Mouse (Mus musculus) small intestine, adult 2 months (tissue): ENCODE results near the gene Cab39. TPM values are rescaled to one million over a fixed set of nuclear protein-coding genes. Genes with fewer than 3 reads are reported as not detected.
"Not testable (repeated sequence)": the region's sequence is repeated elsewhere in the genome, so short reads cannot be mapped to it uniquely, and the experiment has no call there.

Experiments used
- H3K27ac ChIP-seq: fragments of 200-500 bp; 2 replicates; pipeline ENCODE4 v1.5.1; 2012; ENCODE audit warnings: low read depth, low read length, control low read depth, inconsistent platforms; ENCODE audit not compliant: insufficient read depth
- H3K27me3 ChIP-seq: fragments of 200-500 bp; 2 replicates; pipeline ENCODE4 v1.6.1; 2012; ENCODE audit warnings: mild to moderate bottlenecking, moderate library complexity, low read length, inconsistent platforms; ENCODE audit not compliant: control insufficient read depth, insufficient read depth
- H3K36me3 ChIP-seq: fragments of 200-500 bp; 2 replicates; pipeline ENCODE4 v1.6.1; 2012; ENCODE audit warnings: mild to moderate bottlenecking, low read length, control low read depth, inconsistent platforms; ENCODE audit not compliant: control insufficient read depth, insufficient read depth
- H3K4me1 ChIP-seq: fragments of 200-500 bp; 2 replicates; pipeline ENCODE4 v1.6.1; 2012; ENCODE audit warnings: low read length, inconsistent platforms, mixed read lengths; ENCODE audit not compliant: control insufficient read depth, insufficient read depth, insufficient read length
- H3K4me3 ChIP-seq: fragments of 200-500 bp; 2 replicates; pipeline ENCODE4 v1.5.1; 2012; ENCODE audit warnings: low read depth, mild to moderate bottlenecking, control low read depth, inconsistent platforms, low read length, moderate library complexity
- CTCF ChIP-seq: fragments of 200-500 bp; IDR thresholded peaks from 2 replicates; pipeline ENCODE4 v1.5.1; 2012; ENCODE audit warnings: low read depth, mild to moderate bottlenecking, control low read depth, inconsistent platforms, low read length, moderate library complexity, mixed read lengths; ENCODE audit not compliant: insufficient replicate concordance, insufficient read length; ENCODE audit errors: extremely low read depth
- POLR2A ChIP-seq: fragments of 200-500 bp; IDR thresholded peaks from 2 replicates; pipeline ENCODE4 v1.6.1; 2012; ENCODE audit warnings: low read depth, mild to moderate bottlenecking, control low read depth, inconsistent platforms, low read length, moderate library complexity
- WGBS: fragments of 180-500 bp; shearing (Covaris S2); methylation state at CpG from one replicate; pipeline ENCODE4 v1.1.7; 2018; 5-methylcytosine and 5-hydroxymethylcytosine counted together
- polyA plus RNA-seq: library from polyadenylated mRNA; depleted of rRNA; stranded (reverse); fragments of >200 nt; gene quantifications from 2 replicates; pipeline ENCODE4 v1.2.3, GENCODE M21; 2012

The Cab39 gene
- polyA plus RNA-seq, 1 experiment, result 67.0 TPM

DNA sequence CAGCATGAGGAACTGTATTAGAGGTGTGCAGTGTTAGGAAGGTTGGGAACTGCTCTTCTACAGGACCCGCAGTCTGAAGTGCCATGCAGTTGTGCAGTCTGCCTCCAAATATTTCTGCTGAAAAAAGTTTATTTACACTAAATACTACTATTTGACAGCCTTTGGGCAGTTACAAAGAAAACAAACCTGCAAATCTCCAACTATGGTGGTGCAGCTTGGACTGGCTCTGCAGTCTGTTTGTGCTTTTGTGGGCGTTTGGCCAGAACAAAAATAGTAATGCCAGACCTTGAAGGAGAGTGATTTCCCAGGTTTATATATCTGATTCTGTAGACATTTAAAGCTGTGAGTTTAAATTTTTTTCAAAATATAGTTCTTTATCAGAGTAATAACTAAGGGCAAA lies 17.1 kb downstream of the Cab39 start:
- TF ChIP-seq CTCF (no peak), POLR2A (no peak)
- Histone ChIP-seq H3K27me3 (no peaks in the 10 kb centered on the region), H3K4me3 (no peak overlapping the region), H3K4me1 (peaks cover 22% of the 10 kb centered on the region), H3K27ac (no peak overlapping the region), H3K36me3 (no peaks in the 10 kb centered on the region)
- WGBS, result 69% methylated on average over 2 of the region's 2 CpGs

DNA sequence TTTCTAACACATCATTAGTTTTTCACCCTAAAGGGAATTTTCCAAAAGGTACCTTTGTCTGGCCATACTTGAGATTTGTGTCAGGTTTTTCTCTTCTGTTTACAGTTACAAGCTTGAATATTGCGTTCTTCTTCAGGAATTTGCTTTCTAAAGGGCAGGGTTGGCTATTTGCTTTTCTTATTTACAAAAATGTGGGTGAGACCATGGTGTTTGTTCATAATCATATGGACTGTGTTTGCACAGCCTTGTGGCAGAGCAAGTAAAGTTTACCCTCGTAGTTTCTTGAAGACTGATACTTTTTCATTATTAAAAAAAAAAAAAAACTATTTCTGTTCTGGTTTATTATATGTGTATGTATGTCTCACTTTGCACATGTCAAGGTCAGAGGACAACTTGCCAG lies 17.5 kb downstream of the Cab39 start:
- Histone ChIP-seq H3K4me3 (no peak overlapping the region), H3K4me1 (peaks cover 21% of the 10 kb centered on the region), H3K36me3 (no peaks in the 10 kb centered on the region), H3K27me3 (no peaks in the 10 kb centered on the region), H3K27ac (no peak overlapping the region)
- 57% methylated on average over 2 of the region's 2 CpGs for WGBS
- TF ChIP-seq CTCF (no peak), POLR2A (no peak)

DNA sequence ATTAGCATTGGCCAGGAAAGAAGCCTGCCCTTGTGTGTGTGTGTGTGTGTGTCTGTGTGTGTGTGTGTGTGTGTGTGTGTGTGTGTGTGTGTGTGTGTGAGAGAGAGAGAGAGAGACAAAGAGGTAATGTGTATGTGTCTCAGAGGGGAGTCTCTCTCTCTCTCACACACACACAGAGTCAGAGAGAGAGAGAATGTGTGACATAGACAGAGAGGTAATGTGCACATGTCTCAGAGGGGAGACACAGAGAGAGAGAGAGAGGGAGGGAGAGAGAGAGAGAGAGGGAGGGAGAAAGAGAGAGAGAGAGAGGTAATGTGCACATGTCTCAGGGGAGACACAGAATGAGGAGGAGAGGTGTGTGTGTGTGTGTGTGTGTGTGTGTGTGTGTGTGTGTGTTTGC lies 21.0 kb downstream of the Cab39 start:
- H3K4me3 ChIP-seq, H3K27ac ChIP-seq, H3K36me3 ChIP-seq, H3K27me3 ChIP-seq: not testable (repeated sequence)
- peaks cover 25% of the 10 kb centered on the region for H3K4me1 ChIP-seq

DNA sequence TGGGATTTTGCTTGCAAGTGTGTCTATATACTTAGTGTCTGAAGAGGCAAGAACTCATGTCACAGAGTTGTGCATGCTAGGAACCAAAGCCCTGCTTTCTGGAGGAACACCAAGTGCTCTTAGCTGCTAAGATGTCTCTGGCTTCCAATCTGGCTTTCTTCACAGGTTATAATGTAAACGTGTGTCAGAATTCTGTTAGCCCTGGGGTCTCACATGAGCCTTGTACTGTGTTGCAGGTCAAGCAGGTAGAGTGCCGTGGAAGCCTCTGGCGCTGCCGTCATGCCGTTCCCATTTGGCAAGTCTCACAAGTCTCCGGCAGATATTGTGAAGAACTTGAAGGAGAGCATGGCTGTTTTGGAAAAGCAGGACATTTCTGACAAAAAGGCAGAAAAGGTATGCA lies 24.9 kb downstream of the Cab39 start:
- Histone ChIP-seq H3K4me3 (no peak overlapping the region), H3K4me1 (peaks cover 20% of the 10 kb centered on the region), H3K27me3 (no peaks in the 10 kb centered on the region), H3K27ac (no peak overlapping the region), H3K36me3 (peaks cover 35% of the 10 kb centered on the region)
- WGBS, result 82% methylated on average over 6 of the region's 6 CpGs
- TF ChIP-seq POLR2A, result no peak
- no peak for TF ChIP-seq CTCF

DNA sequence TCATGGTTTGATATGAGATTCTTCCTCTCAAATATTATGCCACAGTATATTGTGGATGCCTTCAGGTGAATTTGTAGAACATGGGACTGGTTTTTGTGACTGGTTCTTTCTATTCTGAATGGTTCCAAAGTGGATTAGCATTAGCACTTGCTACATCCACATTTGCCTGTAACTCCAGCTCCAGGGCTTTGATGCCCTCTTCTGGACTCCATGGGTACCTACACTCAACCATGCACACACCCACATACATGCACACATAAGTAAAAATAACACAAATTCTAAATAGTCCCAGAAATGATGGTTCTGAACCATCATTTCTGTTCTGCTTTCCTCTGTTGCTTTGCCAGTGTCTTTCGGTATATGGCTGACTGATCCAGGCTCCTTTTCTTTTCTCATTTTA lies 26.5 kb downstream of the Cab39 start:
- Histone ChIP-seq H3K36me3 (peaks cover 39% of the 10 kb centered on the region), H3K27me3 (no peaks in the 10 kb centered on the region), H3K27ac (no peak overlapping the region), H3K4me3 (no peak overlapping the region), H3K4me1 (peaks cover 7% of the 10 kb centered on the region; the same call in 1 of the 2 replicates)
- TF ChIP-seq POLR2A, result no peak
- no peak for TF ChIP-seq CTCF
- 71% methylated on average over 1 of the region's 1 CpGs for WGBS

DNA sequence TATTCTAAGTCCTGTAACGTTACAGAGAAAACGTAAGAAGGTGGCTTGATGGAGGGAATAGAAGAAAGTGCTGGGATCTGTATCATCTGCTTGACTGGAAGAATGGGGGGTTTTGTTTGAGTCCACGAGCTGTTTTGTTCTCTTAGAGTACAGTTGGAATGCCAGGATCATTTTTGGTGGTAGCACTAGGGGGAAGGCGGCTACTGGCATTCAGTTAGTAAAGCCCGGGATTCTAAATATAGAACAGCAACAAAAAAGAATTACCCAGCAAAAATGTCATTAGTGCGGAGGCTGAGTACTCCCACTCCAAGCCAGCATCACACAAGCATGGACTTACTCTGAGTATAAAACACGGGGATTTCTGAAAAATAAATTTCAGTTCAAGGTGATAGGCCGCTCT lies 29.0 kb downstream of the Cab39 start:
- peaks cover 47% of the 10 kb centered on the region for H3K36me3 ChIP-seq
- no peak overlapping the region for H3K27ac ChIP-seq
- TF ChIP-seq CTCF, result no peak
- TF ChIP-seq POLR2A, result no peak
- no peaks in the 10 kb centered on the region for H3K27me3 ChIP-seq
- H3K4me1 ChIP-seq, result peaks cover 2% of the 10 kb centered on the region; the same call in 1 of the 2 replicates
- 90% methylated on average over 8 of the region's 8 CpGs for whole genome bisulfite sequencing
- H3K4me3 ChIP-seq, result no peak overlapping the region

DNA sequence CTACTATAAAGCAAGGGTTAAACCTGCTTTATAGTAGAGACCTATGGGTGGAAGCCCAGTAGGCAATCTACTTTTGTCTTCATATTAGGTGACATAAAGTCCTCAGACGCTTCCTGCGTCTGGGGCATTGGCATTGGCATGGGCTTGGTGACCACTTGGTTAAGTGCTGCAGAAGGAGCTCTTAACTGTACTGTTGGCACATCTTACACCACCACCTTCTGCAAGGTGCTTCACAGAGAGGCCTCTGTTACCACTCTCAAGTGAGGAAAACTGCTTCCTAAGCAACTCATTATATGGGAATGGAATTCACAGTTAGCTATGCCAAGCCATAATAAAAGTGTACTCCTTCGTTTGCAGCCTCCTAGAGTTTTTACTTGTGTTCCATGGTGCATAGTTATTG lies 31.7 kb downstream of the Cab39 start:
- Histone ChIP-seq H3K27me3 (no peaks in the 10 kb centered on the region), H3K27ac (no peak overlapping the region), H3K36me3 (peaks cover 44% of the 10 kb centered on the region), H3K4me1 (peaks cover 5% of the 10 kb centered on the region; the same call in 1 of the 2 replicates), H3K4me3 (no peak overlapping the region)
- no peak for TF ChIP-seq CTCF
- no peak for TF ChIP-seq POLR2A
- WGBS, result 83% methylated on average over 3 of the region's 3 CpGs

DNA sequence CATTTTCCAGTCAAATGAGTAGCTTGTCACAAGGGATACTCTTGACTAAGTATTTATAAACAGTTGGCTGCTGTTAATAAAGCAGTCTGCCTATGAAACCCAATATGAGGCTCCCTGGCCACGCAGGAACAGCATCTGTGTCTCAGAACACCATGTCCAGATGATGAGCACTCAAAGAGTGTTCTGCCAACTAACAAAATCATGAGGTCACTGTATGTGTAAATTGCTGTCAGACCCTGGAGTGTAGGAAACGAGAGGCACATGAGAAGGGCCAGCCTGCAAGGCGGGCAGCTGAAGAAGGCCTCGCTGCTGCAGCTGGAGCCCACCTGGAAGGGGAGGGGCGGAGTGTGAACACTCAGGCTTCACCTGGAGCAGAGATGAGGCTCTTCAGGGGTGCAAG lies 33.9 kb downstream of the Cab39 start:
- no peak for TF ChIP-seq CTCF
- no peak for TF ChIP-seq POLR2A
- no peak overlapping the region for H3K27ac ChIP-seq
- no peaks in the 10 kb centered on the region for H3K27me3 ChIP-seq
- 83% methylated on average over 5 of the region's 5 CpGs for WGBS
- peaks cover 5% of the 10 kb centered on the region; the same call in 1 of the 2 replicates for H3K4me1 ChIP-seq
- H3K4me3 ChIP-seq, result no peak overlapping the region
- H3K36me3 ChIP-seq, result peaks cover 32% of the 10 kb centered on the region
